Comparison of ENCODE assay signal across 23 mouse cellular contexts in genomic region chr12:98301980-98302379, GRCm38 (mm10). TPM values are rescaled to one million over a fixed set of nuclear protein-coding genes. Genes with fewer than 3 reads are reported as not detected.
DNase-seq lines count a peak whose midpoint lies in the region; ATAC-seq and TF ChIP-seq lines count a peak whose summit lies in the region.
"Had no signal": no experiment of that assay in that cellular context is flagged by ENCODE, and none has a peak within 500 bp of the region (broad histone marks: within the 10 kb centered on the region; RNA-seq: fewer than 3 reads in every experiment).

No protein-coding gene starts in this region.

- H3K36me3 ChIP-seq in liver, embryonic 11.5 days (ENCODE audit: control insufficient read depth, insufficient read depth, low read length) = no peaks in the 10 kb centered on the region
- H3K36me3 ChIP-seq in liver, postnatal 0 days (replicated peaks; ENCODE audit: insufficient read depth, low read length) = no peaks in the 10 kb centered on the region
- H3K36me3 ChIP-seq in midbrain, postnatal 0 days (ENCODE audit: insufficient read depth, low read length) = no peaks in the 10 kb centered on the region
- H3K36me3 ChIP-seq: G1E had no signal

- H3K9ac ChIP-seq in liver, embryonic 11.5 days (ENCODE audit: low read depth, low read length) = no peak overlapping the region
- H3K9ac ChIP-seq in liver, postnatal 0 days (replicated peaks) = no peak overlapping the region
- H3K9ac ChIP-seq in midbrain, postnatal 0 days (replicated peaks; ENCODE audit: low read length, poor library complexity, severe bottlenecking) = no peak overlapping the region

- TF ChIP-seq CTCF in liver, postnatal 0 days (IDR thresholded peaks at IDR 0.05; ENCODE audit: low read depth) = no peak
- no peak for TF ChIP-seq CTCF in midbrain, postnatal 0 days (IDR thresholded peaks at IDR 0.05)

- H3K4me2 ChIP-seq in liver, embryonic 11.5 days = no peak overlapping the region
- H3K4me2 ChIP-seq in liver, postnatal 0 days (ENCODE audit: low read depth, low read length) = no peak overlapping the region
- H3K4me2 ChIP-seq in midbrain, postnatal 0 days (ENCODE audit: low read depth, low read length, poor library complexity, severe bottlenecking) = no peak overlapping the region

- WGBS in liver, embryonic 11.5 days = 61% methylated on average over 5 of the region's 5 CpGs
- 62% methylated on average over 5 of the region's 5 CpGs for WGBS in liver, postnatal 0 days (ENCODE audit: insufficient replicate concordance)
- 91% methylated on average over 5 of the region's 5 CpGs for WGBS in midbrain, postnatal 0 days

- H3K4me1 ChIP-seq in liver, embryonic 11.5 days (replicated peaks; ENCODE audit: control insufficient read depth, insufficient read depth, low read length) = no peaks in the 10 kb centered on the region
- no peaks in the 10 kb centered on the region for H3K4me1 ChIP-seq in liver, postnatal 0 days (ENCODE audit: insufficient read depth)
- H3K4me1 ChIP-seq in midbrain, postnatal 0 days (ENCODE audit: insufficient read depth, low read length) = no peaks in the 10 kb centered on the region

- no peaks in the 10 kb centered on the region for H3K9me3 ChIP-seq in liver, embryonic 11.5 days (ENCODE audit: control insufficient read depth, low read length)
- H3K9me3 ChIP-seq in liver, postnatal 0 days (ENCODE audit: low read length) = no peaks in the 10 kb centered on the region
- H3K9me3 ChIP-seq in midbrain, postnatal 0 days (ENCODE audit: low read length) = no peaks in the 10 kb centered on the region
- H3K9me3 ChIP-seq: G1E had no signal

- 0 out of 2 replicates have a peak, but pooled peaks have one; percentile 18 for ATAC-seq in liver, embryonic 11.5 days (replicated peaks; ENCODE audit: low FRiP score)
- no peak for ATAC-seq in liver, postnatal 0 days
- ATAC-seq in megakaryocyte progenitor cell, adult 5-6 weeks (replicated peaks; ENCODE audit: poor library complexity) = peak; percentile 64
- ATAC-seq in megakaryocyte-erythroid progenitor cell, adult 5-6 weeks (replicated peaks; ENCODE audit: low FRiP score, low TSS enrichment, poor library complexity, severe bottlenecking) = peak; percentile 82
- ATAC-seq in midbrain, postnatal 0 days (ENCODE audit: low FRiP score) = no peak
- ATAC-seq: activated CD4-positive, CD25-positive, alpha-beta regulatory T cell, adult 4 months; CD4-positive, CD25-positive, alpha-beta regulatory T cell, adult 4 months; Patski had no signal

- no peak for TF ChIP-seq EP300 in liver, postnatal 0 days (IDR thresholded peaks at IDR 0.05; ENCODE audit: low read depth)

- intact Hi-C loops in heart, postnatal 10 days (cut with DNase I) = no loop called here

- H3K27ac ChIP-seq in liver, embryonic 11.5 days (ENCODE audit: low read depth, low read length) = no peak overlapping the region
- no peak overlapping the region for H3K27ac ChIP-seq in liver, postnatal 0 days (ENCODE audit: low read depth)
- H3K27ac ChIP-seq in midbrain, postnatal 0 days (ENCODE audit: low read depth, low read length) = no peak overlapping the region

- DNase-seq in liver, embryonic 11.5 days (ENCODE audit: low spot score) = no peak
- no peak for DNase-seq in liver, postnatal 0 days
- no peak for DNase-seq in midbrain, postnatal 0 days (ENCODE audit: low spot score)
- no peak for DNase-seq in heart, postnatal 10 days
- DNase-seq: adrenal gland, adult 2 months; adrenal gland, adult 8-10 months; adrenal gland, postnatal 10 days; adrenal gland, postnatal 14 days; adrenal gland, postnatal 25 days; adrenal gland, postnatal 36 days; B cell, adult 2 months; cerebellum, adult 11 months; cerebellum, adult 11-12 months; cerebellum, adult 18-20 months had no signal

- no peak overlapping the region for H3K4me3 ChIP-seq in liver, embryonic 11.5 days (ENCODE audit: low read depth, low read length)
- no peak overlapping the region for H3K4me3 ChIP-seq in liver, postnatal 0 days (ENCODE audit: low read depth, low read length)
- no peak overlapping the region for H3K4me3 ChIP-seq in midbrain, postnatal 0 days (ENCODE audit: low read depth, low read length)

- no peaks in the 10 kb centered on the region for H3K27me3 ChIP-seq in liver, embryonic 11.5 days (replicated peaks; ENCODE audit: control insufficient read depth, insufficient read depth, low read length)
- H3K27me3 ChIP-seq in liver, postnatal 0 days (ENCODE audit: insufficient read depth, low read length) = no peaks in the 10 kb centered on the region
- H3K27me3 ChIP-seq in midbrain, postnatal 0 days (ENCODE audit: insufficient read depth, low read length) = no peaks in the 10 kb centered on the region
- H3K27me3 ChIP-seq: CH12.LX, Patski had no signal

RNA-seq across cellular contexts. Expression of gene Gpr65, which starts 33.5 kb away (rescaled TPM):
- polyA plus RNA-seq in liver, embryonic 11.5 days (2014; fragmentation: Nextera tagmentation; extraction: Ambion mirVana) = 2.0 TPM in 2 replicates
- polyA plus RNA-seq in liver, postnatal 0 days (2015; fragmentation: Nextera tagmentation; extraction: Ambion mirVana) = 4.1 and 5.1 TPM in 2 replicates
- 35.7 and 36.4 TPM in 2 replicates for total RNA-seq in megakaryocyte progenitor cell, adult 5-6 weeks (2015)
- 42.2 and 42.5 TPM in 2 replicates for total RNA-seq in megakaryocyte progenitor cell, adult 5-6 weeks (2017)
- 0.92 and 3.0 TPM in 2 replicates for total RNA-seq in megakaryocyte-erythroid progenitor cell, adult 5-6 weeks (2014; fragmentation: Nextera tagmentation)
- 1.7 and 3.4 TPM in 2 replicates for total RNA-seq in megakaryocyte-erythroid progenitor cell, adult 5-6 weeks (2017)
- total RNA-seq in midbrain, postnatal 0 days (2014; rRNA removed) = 0.66 and 1.3 TPM in 2 replicates
- 0.16 and 0.28 TPM in 2 replicates for polyA plus RNA-seq in midbrain, postnatal 0 days (2015; fragmentation: Nextera tagmentation; extraction: Ambion mirVana)
- total RNA-seq in heart, postnatal 10 days (2021) = under 1 TPM; 0.57 to 0.72 TPM
- total RNA-seq: MEL had no signal
- polyA plus RNA-seq: C2C12, Patski had no signal

RNA-seq across cellular contexts. Expression of gene Galc, which starts 42.7 kb away (rescaled TPM):
- 5.7 and 7.7 TPM in 2 replicates for polyA plus RNA-seq in liver, embryonic 11.5 days (2014; fragmentation: Nextera tagmentation; extraction: Ambion mirVana)
- polyA plus RNA-seq in liver, postnatal 0 days (2015; fragmentation: Nextera tagmentation; extraction: Ambion mirVana) = 1.8 and 2.2 TPM in 2 replicates
- 16.6 and 20.1 TPM in 2 replicates for total RNA-seq in megakaryocyte progenitor cell, adult 5-6 weeks (2015)
- 6.0 and 9.9 TPM in 2 replicates for total RNA-seq in megakaryocyte progenitor cell, adult 5-6 weeks (2017)
- total RNA-seq in megakaryocyte-erythroid progenitor cell, adult 5-6 weeks (2014; fragmentation: Nextera tagmentation) = 3.7 and 5.4 TPM in 2 replicates
- 4.6 and 7.5 TPM in 2 replicates for total RNA-seq in megakaryocyte-erythroid progenitor cell, adult 5-6 weeks (2017)
- total RNA-seq in midbrain, postnatal 0 days (2014; rRNA removed) = 11.1 and 18.1 TPM in 2 replicates
- 10.7 and 11.7 TPM in 2 replicates for polyA plus RNA-seq in midbrain, postnatal 0 days (2015; fragmentation: Nextera tagmentation; extraction: Ambion mirVana)
- 10 to 100 TPM in 1 of 2 experiments, 1 to 10 TPM in 1; 9.9 to 11.7 TPM for total RNA-seq in heart, postnatal 10 days (2021)
- total RNA-seq: MEL had no signal

Comparison
In these comparisons a context has a peak if more than half of its experiments do, and no peak if none do; other contexts are left out.
1. ATAC-seq: peak in liver, embryonic 11.5 days (single experiment), megakaryocyte progenitor cell, adult 5-6 weeks (single experiment) and megakaryocyte-erythroid progenitor cell, adult 5-6 weeks (single experiment); none in liver, postnatal 0 days (single experiment) and midbrain, postnatal 0 days (single experiment).
2. RNA of gene Gpr65, which starts 33.5 kb away (total RNA-seq): 35.7 to 42.5 TPM in megakaryocyte progenitor cell, adult 5-6 weeks; 0.92 to 3.4 TPM in megakaryocyte-erythroid progenitor cell, adult 5-6 weeks, 0.66 to 1.3 TPM in midbrain, postnatal 0 days and 0.57 to 0.72 TPM in heart, postnatal 10 days; every median in the first group is over 4 times any median in the second.